Mouse (Mus musculus): ENCODE measurements around the gene Suv39h1.

DNA sequence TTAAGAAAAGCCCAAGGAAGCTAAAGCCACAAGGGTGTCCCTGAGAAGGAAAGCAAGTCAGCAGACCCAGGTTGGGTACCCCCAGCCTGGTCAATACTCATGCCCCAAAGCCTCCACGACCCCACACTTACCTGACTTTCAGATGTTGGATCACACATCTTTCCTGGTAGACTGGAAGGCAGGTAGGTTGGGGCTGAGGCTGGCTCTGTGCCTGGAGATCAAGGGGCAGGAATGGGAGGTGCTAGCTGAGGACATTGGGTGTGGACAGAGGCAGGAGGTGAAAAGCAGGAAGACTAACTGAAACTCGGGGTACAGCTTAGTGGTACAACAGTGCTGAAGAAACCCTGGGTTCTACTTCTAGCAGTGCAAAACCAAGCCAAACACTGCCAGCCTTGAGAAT, 56.3 kb downstream of the Suv39h1 start, which contains the start of gene Glod5:
- TF ChIP-seq POLR2A (IDR thresholded peaks at IDR 0.05; ENCODE audit: extremely low read depth, insufficient read depth, low read length): no peak
- TF ChIP-seq CTCF (IDR thresholded peaks at IDR 0.05; ENCODE audit: low read depth, low read length): no peak
